Mouse (Mus musculus) left cerebral cortex, adult 11 months (tissue): Measurements from ENCODE around the gene Tmem135.
A peak's percentile ranks its signal among the peaks of the same experiment; 100 is the strongest.

Experiments
- DNase-seq: peaks from one replicate; pipeline ENCODE4 v3.0.0; 2022; ENCODE audit warnings: low spot score

Tmem135 gene

DNA sequence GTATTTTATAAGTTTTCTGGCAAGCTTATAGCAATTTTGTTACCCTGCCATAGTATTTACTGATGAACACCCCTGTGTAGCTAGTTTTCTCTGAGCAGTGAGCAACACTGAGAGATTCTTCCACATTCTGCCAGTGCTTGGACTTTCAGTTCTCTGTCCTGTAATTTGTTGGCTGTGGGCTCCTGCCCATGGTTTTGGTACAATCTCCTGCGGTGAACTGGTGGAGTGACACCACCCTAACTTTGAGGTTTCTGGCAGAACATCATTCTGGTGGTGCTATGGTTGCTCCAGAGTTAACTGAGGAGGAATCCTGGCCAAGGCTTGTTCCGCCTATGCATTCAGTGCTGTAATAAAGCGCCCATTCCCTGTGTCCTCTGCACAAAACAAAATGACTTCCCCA lies 21.1 kb downstream of the Tmem135 start:
- no peak for DNase-seq

DNA sequence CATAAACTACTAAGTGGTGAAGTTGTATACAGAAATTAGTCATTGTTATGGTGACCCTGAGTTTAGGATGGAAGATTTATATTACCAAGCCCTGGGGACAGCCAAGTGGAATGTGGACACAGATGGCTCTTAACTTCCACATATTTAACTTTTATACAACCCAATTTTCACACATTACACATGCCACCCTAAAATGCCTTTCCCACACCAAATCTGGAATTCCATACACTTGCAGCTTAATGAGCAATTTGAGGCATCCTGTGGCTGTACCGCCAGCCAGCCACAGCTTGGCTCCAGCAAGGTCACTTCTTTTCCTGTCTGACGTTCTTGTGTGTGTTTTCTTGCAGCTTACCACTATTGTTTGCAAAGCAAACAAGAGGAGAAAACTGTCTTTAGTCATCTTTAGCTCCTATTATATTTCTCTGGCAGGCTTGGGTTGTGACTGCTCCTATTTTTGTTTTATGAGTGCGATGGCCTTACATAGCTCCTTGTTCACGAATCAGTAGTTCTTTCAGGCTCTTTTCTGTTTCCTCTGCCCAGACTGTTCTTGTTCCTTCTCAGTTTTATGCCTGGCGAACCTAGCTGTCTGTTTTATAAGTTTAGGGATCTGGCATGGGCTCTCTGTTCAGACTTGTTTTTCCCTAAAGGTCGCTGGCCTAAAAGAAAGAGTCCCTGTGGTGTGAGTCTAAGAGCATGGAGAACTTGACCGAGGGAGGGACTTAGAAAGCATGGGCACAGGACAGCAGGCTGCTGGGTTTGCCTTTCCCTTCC lies 22.9 kb downstream of the Tmem135 start:
- no peak for DNase-seq

DNA sequence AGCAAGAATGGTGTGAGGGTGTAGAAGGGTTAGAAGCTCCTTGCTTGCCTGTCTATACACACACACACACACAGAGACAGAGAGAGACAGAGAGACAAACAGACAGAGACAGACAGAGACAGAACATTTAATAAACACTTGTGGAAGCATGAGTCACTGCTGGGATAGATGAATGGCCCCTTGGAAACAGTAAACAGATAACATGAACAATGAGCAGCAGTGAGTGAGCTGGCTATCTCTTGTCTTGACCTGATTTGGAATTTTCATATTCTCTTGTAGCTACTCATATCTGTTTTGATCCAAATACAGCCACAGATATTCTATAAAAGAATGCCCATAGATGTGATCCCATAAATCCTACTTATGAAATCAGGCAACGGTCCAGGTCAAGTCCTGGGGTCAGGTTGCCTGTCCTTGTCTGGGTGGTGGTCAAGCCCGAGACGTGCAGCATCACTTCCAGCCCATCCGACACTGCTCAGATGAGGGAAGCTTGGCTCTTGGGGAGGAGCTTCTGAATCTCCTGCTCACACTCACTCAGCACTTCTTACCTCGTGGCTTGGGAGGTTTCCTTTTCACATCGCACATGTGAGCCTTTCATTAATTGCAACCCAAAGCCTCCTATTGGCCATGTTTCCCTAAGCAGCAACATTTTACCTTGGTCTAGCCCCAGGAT lies 32.3 kb downstream of the Tmem135 start:
- no peak for DNase-seq

DNA sequence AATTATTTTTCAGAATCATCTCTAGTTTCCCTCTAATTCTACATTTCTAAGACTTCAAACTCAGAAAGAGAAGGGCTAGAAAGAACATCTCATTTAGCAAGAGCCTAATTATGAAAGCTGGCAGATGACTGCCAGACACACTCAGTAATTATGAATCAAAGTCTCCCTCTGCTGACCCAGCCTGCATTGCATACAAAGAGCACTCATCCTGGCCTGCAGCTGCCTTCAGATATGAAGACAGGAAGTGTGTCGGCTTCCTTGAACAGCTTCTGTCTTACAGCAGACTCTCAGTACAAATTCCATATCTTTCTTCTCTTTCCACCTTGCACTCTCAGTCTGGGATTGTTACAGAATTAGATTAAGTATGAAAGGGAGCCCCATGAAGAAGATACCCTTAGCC lies 33.1 kb downstream of the Tmem135 start:
- peak; percentile 37 for DNase-seq

DNA sequence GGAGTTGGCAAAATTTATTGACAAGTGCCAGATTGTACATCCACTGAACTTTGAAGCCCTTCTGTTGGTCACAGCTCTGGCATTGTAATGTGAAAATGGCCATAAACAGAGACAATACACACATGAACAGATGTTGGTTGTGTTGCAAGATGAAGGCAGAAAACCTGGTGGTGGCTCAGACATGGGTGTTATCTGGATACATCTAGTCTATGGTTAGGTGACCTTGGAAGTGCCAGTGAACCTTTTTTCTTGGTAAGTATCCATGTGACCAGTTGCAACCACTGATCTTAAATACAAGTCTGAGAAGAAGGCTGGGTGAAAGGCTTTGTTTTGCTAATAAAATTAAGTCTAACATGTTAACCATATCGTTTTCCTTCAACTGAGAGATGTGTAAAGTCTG lies 33.9 kb downstream of the Tmem135 start:
- no peak for DNase-seq

DNA sequence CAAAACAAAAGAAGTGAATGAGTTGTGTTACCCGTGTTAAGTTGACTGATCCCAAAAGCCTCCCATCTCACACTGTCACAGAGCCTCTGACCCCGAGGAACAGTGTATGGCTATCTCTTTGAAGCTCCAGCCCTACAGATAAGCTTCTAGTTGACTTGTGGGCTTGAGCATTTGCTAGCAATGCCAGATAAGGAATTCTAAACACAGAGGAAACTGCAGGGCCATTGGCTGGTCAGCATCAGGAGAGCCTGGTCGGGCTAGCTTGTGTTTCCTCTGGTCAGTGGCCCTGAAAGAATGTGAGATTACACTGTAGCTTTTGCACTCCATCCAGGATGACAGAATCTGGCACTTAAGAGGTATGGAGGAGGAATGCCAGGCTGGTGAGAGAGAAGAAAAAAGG lies 36.4 kb downstream of the Tmem135 start:
- no peak for DNase-seq

- DNase-seq: no peak
Measured at GRCm38 (mm10) chr7:89365135-89365880, 38.7 kb downstream of the Tmem135 start.

GRCm38 (mm10) chr7:89363975-89364374 lies 40.0 kb downstream of the Tmem135 start:
- DNase-seq: no peak

DNA sequence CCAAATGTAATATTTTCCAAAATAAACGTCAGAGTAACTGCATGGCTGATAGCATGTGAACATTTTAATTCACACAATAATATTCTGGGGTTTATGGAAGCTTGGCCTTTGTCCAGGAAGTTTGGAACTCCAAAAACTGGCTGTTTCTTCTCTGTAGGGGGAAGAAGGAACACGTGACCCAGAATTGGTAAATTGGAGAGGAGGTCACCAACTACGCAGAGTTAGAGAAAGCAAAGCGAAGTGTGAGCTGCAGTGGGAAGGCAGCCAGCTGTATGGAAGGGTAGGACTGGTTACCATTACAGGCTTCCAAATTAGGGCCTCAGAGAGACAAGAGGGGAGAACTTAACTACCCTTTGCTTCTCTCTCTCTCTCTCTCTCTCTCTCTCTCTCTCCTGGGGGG lies 47.7 kb downstream of the Tmem135 start:
- no peak for DNase-seq

GRCm38 (mm10) chr7:89355519-89356255 lies 48.3 kb downstream of the Tmem135 start:
- no peak for DNase-seq

GRCm38 (mm10) chr7:89342021-89342420 lies 62.0 kb downstream of the Tmem135 start:
- no peak for DNase-seq

- DNase-seq: no peak
Measured at GRCm38 (mm10) chr7:89339808-89340207, 64.2 kb downstream of the Tmem135 start.

GRCm38 (mm10) chr7:89339142-89339435 lies 64.9 kb downstream of the Tmem135 start:
- DNase-seq: no peak

- DNase-seq: peak; percentile 86
Measured at GRCm38 (mm10) chr7:89338350-89339141, 65.5 kb downstream of the Tmem135 start.

DNA sequence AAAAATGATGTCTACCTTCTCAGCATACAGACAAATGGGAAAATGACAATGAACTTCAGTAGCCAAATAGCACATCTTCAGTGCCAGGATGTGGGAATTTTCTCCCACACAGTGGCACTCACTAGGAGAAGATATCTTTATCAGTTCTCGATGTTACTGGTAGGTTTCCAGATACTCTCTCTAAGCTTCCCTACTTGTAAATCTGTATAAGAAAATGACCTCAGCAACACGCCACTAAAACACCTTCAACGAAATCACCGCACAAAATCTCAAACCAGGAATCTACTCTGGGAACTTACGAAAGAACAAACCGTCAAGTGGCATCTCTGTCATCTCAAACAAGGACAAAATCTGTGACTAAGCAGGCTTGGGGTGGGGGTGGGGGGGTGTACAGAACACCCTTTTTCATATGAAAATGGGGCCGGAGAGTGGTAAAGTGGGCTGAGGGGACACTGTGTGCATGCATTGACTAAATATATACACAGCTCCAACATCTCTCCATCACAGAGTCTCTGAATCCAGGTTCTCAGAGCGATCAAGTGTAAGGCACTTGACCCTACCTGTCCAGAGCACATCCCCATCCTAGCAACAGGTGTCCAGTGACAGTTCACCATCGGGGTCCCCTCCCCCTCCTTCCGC lies 66.2 kb downstream of the Tmem135 start:
- no peak for DNase-seq

- DNase-seq: no peak
Measured at GRCm38 (mm10) chr7:89336434-89336833, 67.6 kb downstream of the Tmem135 start.

GRCm38 (mm10) chr7:89335316-89335715 lies 68.7 kb downstream of the Tmem135 start:
- no peak for DNase-seq

- no peak for DNase-seq
Measured at GRCm38 (mm10) chr7:89329896-89330295, 74.1 kb downstream of the Tmem135 start.

- DNase-seq: no peak
Measured at GRCm38 (mm10) chr7:89327731-89328130, 76.3 kb downstream of the Tmem135 start.

GRCm38 (mm10) chr7:89326761-89327160 lies 77.3 kb downstream of the Tmem135 start:
- no peak for DNase-seq

DNA sequence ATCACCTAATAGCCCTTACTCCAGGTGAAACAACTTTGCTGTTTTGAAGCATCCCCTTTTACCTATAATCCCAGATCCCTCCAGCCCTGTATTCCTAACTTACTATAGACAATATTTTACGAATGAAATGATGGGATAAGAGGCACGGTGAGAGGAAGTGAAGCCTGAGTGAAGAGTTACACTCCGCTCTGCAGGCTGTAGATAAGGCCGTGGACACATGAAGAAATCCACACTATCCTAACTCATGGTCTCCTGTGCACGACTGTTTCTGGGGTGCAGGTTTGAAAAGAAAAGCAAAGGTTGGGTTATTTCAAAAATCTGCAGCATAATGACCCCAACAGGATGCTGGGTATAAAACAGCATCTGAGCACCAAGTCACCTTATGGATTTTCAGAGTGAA lies 77.8 kb downstream of the Tmem135 start:
- no peak for DNase-seq
